Mouse (Mus musculus) intestine, embryonic 14.5 days (tissue): ENCODE data around the gene Thumpd3. TPM values are rescaled to one million over a fixed set of nuclear protein-coding genes. Genes with fewer than 3 reads are reported as not detected.

Experiments used
- ATAC-seq: fragments of 200-750 bp; cut with Nextera tagmentation; replicated peaks from 2 replicates; pipeline ENCODE4 v1.8.0; 2017; ENCODE audit warnings: low read depth, moderate number of reproducible peaks, moderate TSS enrichment, moderate library complexity; ENCODE audit not compliant: low FRiP score, low TSS enrichment
- DNase-seq: peaks from one replicate; pipeline ENCODE4 v3.0.0-alpha.2; 2018; ENCODE audit warnings: low spot score
- H3K27ac ChIP-seq: fragments of 300-500 bp; sonication (generic); 2 replicates; pipeline ENCODE4 v1.5.1; 2014; ENCODE audit warnings: low read depth, mild to moderate bottlenecking, control low read depth
- H3K27me3 ChIP-seq: fragments of 300-500 bp; sonication (generic); replicated peaks from 2 replicates; pipeline ENCODE4 v1.6.1; 2014; ENCODE audit warnings: low read length, control low read depth; ENCODE audit not compliant: control insufficient read depth, insufficient read depth
- H3K36me3 ChIP-seq: fragments of 300-500 bp; sonication (generic); 2 replicates; pipeline ENCODE4 v1.6.1; 2014; ENCODE audit warnings: low read length, control low read depth; ENCODE audit not compliant: control insufficient read depth, insufficient read depth
- H3K4me1 ChIP-seq: fragments of 300-500 bp; sonication (generic); replicated peaks from 2 replicates; pipeline ENCODE4 v1.6.1; 2014; ENCODE audit warnings: low read length, control low read depth, mixed read lengths; ENCODE audit not compliant: control insufficient read depth, insufficient read depth
- H3K4me2 ChIP-seq: fragments of 300-500 bp; sonication (generic); 2 replicates; pipeline ENCODE4 v1.6.1; 2014; ENCODE audit warnings: low read length
- H3K4me3 ChIP-seq: fragments of 300-500 bp; sonication (generic); 2 replicates; pipeline ENCODE4 v1.5.1; 2014; ENCODE audit warnings: low read depth, low read length, control low read depth, mixed read lengths
- H3K9ac ChIP-seq: fragments of 300-500 bp; sonication (generic); 2 replicates; pipeline ENCODE4 v1.6.1; 2014; ENCODE audit warnings: mild to moderate bottlenecking, low read length
- H3K9me3 ChIP-seq: fragments of 300-500 bp; sonication (generic); 2 replicates; pipeline ENCODE4 v1.6.1; 2016; ENCODE audit warnings: low read length, control low read depth; ENCODE audit not compliant: control insufficient read depth
- WGBS: fragments of 180-500 bp; shearing (Covaris S2); extraction: QIAGEN DNeasy Blood & Tissue Kit; methylation state at CpG from one replicate; pipeline ENCODE4 v1.1.7; 2014; 5-methylcytosine and 5-hydroxymethylcytosine counted together
- polyA plus RNA-seq: library from polyadenylated mRNA; unstranded; fragments of >200 nt; fragmentation: Nextera tagmentation; extraction: Ambion mirVana; gene quantifications from 2 replicates; pipeline ENCODE4 v1.2.1, GENCODE M21; 2014

The Thumpd3 gene
- polyA plus RNA-seq, 1 experiment from 2014 or later = 48.2 TPM

- peak overlapping the region; percentile 92 for H3K27ac ChIP-seq
- peaks cover 16% of the 10 kb centered on the region for H3K4me1 ChIP-seq
- DNase-seq (no peak), ATAC-seq (peak; percentile 60)
- H3K27me3 ChIP-seq = no peaks in the 10 kb centered on the region
- WGBS = 1% methylated on average over 11 of the region's 11 CpGs
- H3K9me3 ChIP-seq = no peaks in the 10 kb centered on the region
- H3K9ac ChIP-seq = peak overlapping the region; percentile 92
- peak overlapping the region; percentile 90 for H3K4me3 ChIP-seq
- peaks cover 16% of the 10 kb centered on the region for H3K36me3 ChIP-seq
- peak overlapping the region; percentile 97 for H3K4me2 ChIP-seq
Measured at GRCm38 (mm10) chr6:113045575-113045974, 450 bp upstream of the Thumpd3 start.

GRCm38 (mm10) chr6:113047016-113047746 lies 1.2 kb downstream of the Thumpd3 start:
- no peaks in the 10 kb centered on the region for H3K9me3 ChIP-seq
- H3K4me3 ChIP-seq = peak overlapping the region; percentile 90
- no peaks in the 10 kb centered on the region for H3K27me3 ChIP-seq
- 60% methylated on average over 15 of the region's 15 CpGs for WGBS
- H3K27ac ChIP-seq = peak overlapping the region; percentile 92; the same call in 1 of the 2 replicates
- peaks cover 31% of the 10 kb centered on the region for H3K36me3 ChIP-seq
- peak overlapping the region; percentile 92 for H3K9ac ChIP-seq
- H3K4me2 ChIP-seq = peak overlapping the region; percentile 97
- no peak for DNase-seq
- peaks cover 16% of the 10 kb centered on the region for H3K4me1 ChIP-seq
- no peak for ATAC-seq

DNA sequence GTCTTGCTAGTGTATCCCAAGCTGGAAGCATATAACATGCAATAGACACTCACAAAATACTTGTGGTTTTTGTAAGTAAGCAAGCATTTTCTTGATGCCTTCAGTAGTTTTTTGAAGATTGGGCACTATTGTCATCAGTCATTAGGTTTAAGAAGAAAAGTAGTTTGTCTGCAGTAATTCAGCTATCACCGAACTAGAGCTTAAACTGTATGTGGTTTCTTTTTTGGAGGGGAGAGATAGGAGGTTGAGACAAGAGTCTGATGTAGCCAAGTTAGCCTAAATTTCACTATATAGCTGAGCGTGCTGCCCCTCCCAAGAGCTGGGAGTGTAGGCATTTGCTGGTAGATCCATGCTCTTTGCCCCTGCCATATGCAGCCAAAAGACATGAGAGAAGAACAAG lies 2.3 kb downstream of the Thumpd3 start:
- Histone ChIP-seq H3K9ac (no peak overlapping the region), H3K9me3 (no peaks in the 10 kb centered on the region), H3K36me3 (peaks cover 37% of the 10 kb centered on the region), H3K4me3 (no peak overlapping the region), H3K27ac (no peak overlapping the region), H3K4me1 (peaks cover 16% of the 10 kb centered on the region), H3K27me3 (no peaks in the 10 kb centered on the region), H3K4me2 (no peak overlapping the region)
- ATAC-seq (no peak), DNase-seq (no peak)
- WGBS = 95% methylated on average over 2 of the region's 2 CpGs

DNA sequence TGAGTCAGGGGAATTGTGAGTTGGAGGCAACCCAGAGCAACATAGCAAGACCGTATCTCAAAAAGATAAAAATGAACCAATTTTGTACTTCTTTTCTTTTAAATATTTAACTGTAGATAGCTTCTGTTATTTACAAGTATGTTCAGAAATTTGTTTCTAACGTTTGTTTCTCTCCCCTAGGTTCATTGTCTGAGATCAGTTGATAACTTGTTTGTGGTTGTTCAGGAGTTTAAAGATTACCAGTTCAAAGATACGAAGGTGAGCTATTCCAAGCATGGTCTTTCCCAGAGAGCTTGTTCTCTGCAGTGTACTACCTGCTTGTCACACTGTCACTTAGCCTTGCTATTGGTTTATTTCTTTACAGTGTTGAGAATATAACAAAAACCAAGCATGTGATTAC lies 3.1 kb downstream of the Thumpd3 start:
- no peaks in the 10 kb centered on the region for H3K27me3 ChIP-seq
- WGBS = 85% methylated on average over 3 of the region's 3 CpGs
- ATAC-seq (no peak), DNase-seq (no peak)
- H3K9ac ChIP-seq = no peak overlapping the region
- no peak overlapping the region for H3K4me3 ChIP-seq
- H3K4me2 ChIP-seq = no peak overlapping the region
- H3K27ac ChIP-seq = no peak overlapping the region
- H3K4me1 ChIP-seq = peaks cover 16% of the 10 kb centered on the region
- H3K36me3 ChIP-seq = peaks cover 38% of the 10 kb centered on the region
- H3K9me3 ChIP-seq = no peaks in the 10 kb centered on the region

DNA sequence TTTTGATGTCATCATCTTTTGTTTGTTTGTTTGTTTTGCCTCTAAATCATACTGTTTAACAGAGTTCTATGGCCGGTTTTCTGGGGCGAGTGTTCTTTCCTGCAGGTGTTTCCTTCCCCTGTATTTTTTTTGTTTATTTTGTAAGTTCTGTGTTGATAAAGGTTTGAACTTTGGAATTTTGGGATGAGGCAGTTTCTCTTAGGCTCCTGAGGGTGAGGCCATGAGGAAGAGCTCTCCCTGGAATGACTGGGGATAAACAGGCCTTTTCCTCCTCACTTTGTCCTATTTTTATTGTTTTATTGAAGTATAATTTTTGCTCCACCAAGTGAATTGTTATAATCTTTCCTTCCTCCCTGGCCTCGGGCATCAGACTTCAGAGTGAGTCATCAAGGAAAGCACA lies 6.9 kb downstream of the Thumpd3 start:
- H3K27ac ChIP-seq = peak overlapping the region; percentile 2; the same call in 1 of the 2 replicates
- WGBS = 56% methylated on average over 3 of the region's 3 CpGs
- H3K9ac ChIP-seq = no peak overlapping the region
- DNase-seq (no peak), ATAC-seq (peak; percentile 63; the same call in 1 of the 2 replicates)
- no peaks in the 10 kb centered on the region for H3K27me3 ChIP-seq
- H3K4me1 ChIP-seq = 0 out of 2 replicates have a peak, but pooled peaks cover 2% of the 10 kb centered on the region
- peaks cover 75% of the 10 kb centered on the region for H3K36me3 ChIP-seq
- H3K4me3 ChIP-seq = no peak overlapping the region
- no peak overlapping the region for H3K4me2 ChIP-seq
- no peaks in the 10 kb centered on the region for H3K9me3 ChIP-seq

DNA sequence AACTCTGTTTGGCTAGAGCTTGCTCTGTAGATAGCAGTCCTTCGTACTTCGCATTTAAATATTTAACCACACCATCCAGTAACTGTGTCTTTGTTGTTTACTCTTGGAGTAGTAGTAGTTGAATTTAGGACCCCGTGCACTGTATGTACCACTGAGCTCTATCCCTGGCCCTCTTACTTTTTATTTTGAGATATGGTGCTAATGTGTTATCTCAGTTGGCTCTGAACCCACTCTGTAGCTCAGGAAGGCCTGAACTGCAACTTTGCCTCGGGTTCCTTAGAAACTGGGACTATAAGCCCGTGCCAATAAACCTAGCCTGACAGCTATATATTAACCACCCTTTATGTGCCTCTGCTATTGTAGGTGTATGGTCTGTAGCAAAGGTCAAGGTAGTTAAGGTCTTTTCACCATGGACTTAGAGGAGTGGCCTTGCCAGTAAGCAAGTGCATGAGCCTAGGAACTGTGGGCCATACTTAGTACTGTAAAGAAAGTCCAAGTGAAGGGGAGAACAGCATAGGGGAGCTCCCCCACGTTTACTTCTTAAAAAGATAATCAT lies 8.6 kb downstream of the Thumpd3 start:
- Histone ChIP-seq H3K36me3 (peaks cover 80% of the 10 kb centered on the region), H3K9me3 (no peaks in the 10 kb centered on the region), H3K4me1 (no peaks in the 10 kb centered on the region), H3K27ac (no peak overlapping the region), H3K9ac (no peak overlapping the region), H3K4me3 (no peak overlapping the region), H3K27me3 (no peaks in the 10 kb centered on the region), H3K4me2 (no peak overlapping the region)
- no peak for DNase-seq
- 79% methylated on average over 6 of the region's 6 CpGs for WGBS
- peak; percentile 66; the same call in 1 of the 2 replicates for ATAC-seq

- Histone ChIP-seq H3K27ac (no peak overlapping the region), H3K9ac (no peak overlapping the region), H3K4me3 (no peak overlapping the region), H3K4me2 (no peak overlapping the region), H3K36me3 (peaks cover 94% of the 10 kb centered on the region), H3K4me1 (no peaks in the 10 kb centered on the region), H3K9me3 (no peaks in the 10 kb centered on the region), H3K27me3 (no peaks in the 10 kb centered on the region)
- 52% methylated on average over 1 of the region's 1 CpGs for WGBS
- ATAC-seq (no peak), DNase-seq (no peak)
Measured at GRCm38 (mm10) chr6:113060892-113061563, 15.0 kb downstream of the Thumpd3 start.

- no peak for DNase-seq
- H3K4me2 ChIP-seq = no peak overlapping the region
Measured at GRCm38 (mm10) chr6:113062253-113062652, 16.2 kb downstream of the Thumpd3 start.

More at GRCm38 (mm10) chr6:113062253-113062652, 16.2 kb downstream of the Thumpd3 start:
- H3K36me3 ChIP-seq = peaks cover 94% of the 10 kb centered on the region
- no peaks in the 10 kb centered on the region for H3K9me3 ChIP-seq
- no peak overlapping the region for H3K27ac ChIP-seq
- no peak for ATAC-seq
- H3K9ac ChIP-seq = no peak overlapping the region
- H3K27me3 ChIP-seq = no peaks in the 10 kb centered on the region
- WGBS = 73% methylated on average over 3 of the region's 3 CpGs
- no peaks in the 10 kb centered on the region for H3K4me1 ChIP-seq
- no peak overlapping the region for H3K4me3 ChIP-seq
